Mouse (Mus musculus) left cerebral cortex, postnatal 14 days (tissue): Measurements from ENCODE around the gene Nav3. TPM values are rescaled to one million over a fixed set of nuclear protein-coding genes. Genes with fewer than 3 reads are reported as not detected.

Experiments used
- DNase-seq, 2 experiments: peaks; one replicate each; pipeline ENCODE4 v3.0.0; 2021 to 2022; ENCODE audit warnings: low spot score in 2 of 2, mixed read lengths in 1 of 2
- intact Hi-C: fragments of 180-260 bp; cut with DNase I; formaldehyde crosslinking; loops from one replicate; pipeline ENCODE4 v1.15.1; 2025
- total RNA-seq, 2 experiments: library from RNA; stranded (reverse); gene quantifications; 2 replicates each; pipeline ENCODE4 v1.2.3; 2021

Nav3 gene
- total RNA-seq, 2 experiments from 2014 or later: 250 to 303 TPM

GRCm38 (mm10) chr10:109788728-109789127 lies 667.3 kb downstream of the Nav3 start:
- DNase-seq: no peak
- intact Hi-C loops: no loop called here

- DNase-seq: peak in 1 of 2 experiments; percentile 40
- intact Hi-C loops: no loop called here
These were observed 676.9 kb downstream of the Nav3 start for GRCm38 (mm10) chr10:109779109-109779508.

- intact Hi-C loops: loop anchor here (5.0 kb wide), 1 partner anchor 93 kb away; no protein-coding TSS in a partner anchor
- no peak for DNase-seq
These were observed 686.9 kb downstream of the Nav3 start for GRCm38 (mm10) chr10:109769092-109769491.

GRCm38 (mm10) chr10:109765650-109766049 lies 690.4 kb downstream of the Nav3 start:
- intact Hi-C loops: loop anchor here (5.0 kb wide), 1 partner anchor 97 kb away; no protein-coding TSS in a partner anchor
- peak; percentile 74 to 84 for DNase-seq

GRCm38 (mm10) chr10:109764412-109765101 lies 691.4 kb downstream of the Nav3 start:
- intact Hi-C loops: loop anchor here (5.0 kb wide), 1 partner anchor 98 kb away; no protein-coding TSS in a partner anchor

GRCm38 (mm10) chr10:109758921-109759600 lies 696.9 kb downstream of the Nav3 start:
- intact Hi-C loops: no loop called here
- no peak for DNase-seq

More at GRCm38 (mm10) chr10:109764412-109765101, 691.4 kb downstream of the Nav3 start:
- no peak for DNase-seq

- DNase-seq: peak; percentile 49 to 58
- intact Hi-C loops: no loop called here
These were observed 709.1 kb downstream of the Nav3 start for GRCm38 (mm10) chr10:109746901-109747300.

GRCm38 (mm10) chr10:109741664-109742063 lies 714.3 kb downstream of the Nav3 start:
- intact Hi-C loops: no loop called here

GRCm38 (mm10) chr10:109740326-109740725 lies 715.7 kb downstream of the Nav3 start:
- no peak for DNase-seq
- intact Hi-C loops: no loop called here

More at GRCm38 (mm10) chr10:109741664-109742063, 714.3 kb downstream of the Nav3 start:
- DNase-seq: no peak

- intact Hi-C loops: no loop called here
- no peak for DNase-seq
These were observed 732.4 kb downstream of the Nav3 start for GRCm38 (mm10) chr10:109723646-109724045.

GRCm38 (mm10) chr10:109718808-109719207 lies 737.2 kb downstream of the Nav3 start:
- DNase-seq: no peak
- intact Hi-C loops: loop anchor here (10.0 kb wide), 1 partner anchor 1264 kb away; no protein-coding TSS in a partner anchor

- intact Hi-C loops: loop anchor here (10.0 kb wide), 1 partner anchor 1264 kb away; no protein-coding TSS in a partner anchor
- DNase-seq: no peak
These were observed 737.6 kb downstream of the Nav3 start for GRCm38 (mm10) chr10:109718390-109718789.

GRCm38 (mm10) chr10:109713001-109713400 lies 743.0 kb downstream of the Nav3 start:
- intact Hi-C loops: loop anchor here (10.0 kb wide), 1 partner anchor 1258 kb away; no protein-coding TSS in a partner anchor
- DNase-seq: peak; percentile 47 to 56

GRCm38 (mm10) chr10:109699771-109700335 lies 756.2 kb downstream of the Nav3 start:
- DNase-seq: no peak

GRCm38 (mm10) chr10:109690564-109690963 lies 765.4 kb downstream of the Nav3 start:
- intact Hi-C loops: no loop called here

More at GRCm38 (mm10) chr10:109699771-109700335, 756.2 kb downstream of the Nav3 start:
- intact Hi-C loops: no loop called here

GRCm38 (mm10) chr10:109684109-109685056 lies 771.6 kb downstream of the Nav3 start:
- intact Hi-C loops: no loop called here
- peak; percentile 62 to 75 for DNase-seq

More at GRCm38 (mm10) chr10:109690564-109690963, 765.4 kb downstream of the Nav3 start:
- DNase-seq: peak in 1 of 2 experiments; percentile 30

GRCm38 (mm10) chr10:109672896-109673295 lies 783.1 kb downstream of the Nav3 start:
- intact Hi-C loops: no loop called here
- no peak for DNase-seq

GRCm38 (mm10) chr10:109667453-109667852 lies 788.6 kb downstream of the Nav3 start:
- intact Hi-C loops: no loop called here
- no peak for DNase-seq
